Mouse (Mus musculus) cerebellum, adult 9-11 months (tissue): Measurements from ENCODE around the gene BC067074.
"Not testable (repeated sequence)": the region's sequence is repeated elsewhere in the genome, so short reads cannot be mapped to it uniquely, and the experiment has no call there.

Experiments used
- DNase-seq: peaks from one replicate; pipeline ENCODE4 v3.0.0; 2022

The BC067074 gene

GRCm38 (mm10) chr13:113292975-113293706 is at the start of gene BC067074:
Gene BC067074, plus strand, starts transcription at chr13:113293159.
- no peak for DNase-seq

GRCm38 (mm10) chr13:113245025-113245424 is 47.9 kb upstream of the BC067074 start:
- no peak for DNase-seq

GRCm38 (mm10) chr13:113252580-113252979 is 40.4 kb upstream of the BC067074 start:
- DNase-seq, result not testable (repeated sequence)

GRCm38 (mm10) chr13:113256766-113257165 is 36.2 kb upstream of the BC067074 start:
- no peak for DNase-seq

GRCm38 (mm10) chr13:113257190-113257589 is 35.8 kb upstream of the BC067074 start:
- no peak for DNase-seq

- DNase-seq, result no peak
Measured at GRCm38 (mm10) chr13:113259237-113259636, 33.7 kb upstream of the BC067074 start.

GRCm38 (mm10) chr13:113262822-113263221 is 30.1 kb upstream of the BC067074 start:
- DNase-seq, result no peak

GRCm38 (mm10) chr13:113265257-113265656 is 27.7 kb upstream of the BC067074 start:
- no peak for DNase-seq

GRCm38 (mm10) chr13:113266495-113266951 is 26.4 kb upstream of the BC067074 start:
- peak; percentile 39 for DNase-seq

GRCm38 (mm10) chr13:113267204-113267603 is 25.8 kb upstream of the BC067074 start:
- no peak for DNase-seq

- peak; percentile 59 for DNase-seq
Measured at GRCm38 (mm10) chr13:113269777-113270776, 22.9 kb upstream of the BC067074 start.

GRCm38 (mm10) chr13:113271189-113271588 is 21.8 kb upstream of the BC067074 start:
- no peak for DNase-seq

- DNase-seq, result no peak
Measured at GRCm38 (mm10) chr13:113287141-113287540, 5.8 kb upstream of the BC067074 start.

- no peak for DNase-seq
Measured at GRCm38 (mm10) chr13:113288210-113289197, 4.5 kb upstream of the BC067074 start.

- DNase-seq, result no peak
Measured at GRCm38 (mm10) chr13:113289760-113290159, 3.2 kb upstream of the BC067074 start.

- no peak for DNase-seq
Measured at GRCm38 (mm10) chr13:113292001-113292400, 958 bp upstream of the BC067074 start.

GRCm38 (mm10) chr13:113293707-113294432 is 911 bp downstream of the BC067074 start:
- DNase-seq, result no peak

GRCm38 (mm10) chr13:113295817-113296485 is 3.0 kb downstream of the BC067074 start:
- no peak for DNase-seq

- DNase-seq, result no peak
Measured at GRCm38 (mm10) chr13:113306581-113306980, 13.6 kb downstream of the BC067074 start.

- DNase-seq, result no peak
Measured at GRCm38 (mm10) chr13:113319588-113319987, 26.6 kb downstream of the BC067074 start.

- peak; percentile 16 for DNase-seq
Measured at GRCm38 (mm10) chr13:113321972-113322371, 29.0 kb downstream of the BC067074 start.
